Mouse (Mus musculus) C2C12 (cell line): ENCODE measurements around the gene Wfdc6b. TPM values are rescaled to one million over a fixed set of nuclear protein-coding genes. Genes with fewer than 3 reads are reported as not detected.

Source experiments
- H3K27me3 ChIP-seq: one replicate; pipeline ENCODE4 v1.6.1; 2011; ENCODE audit not compliant: control insufficient read depth, insufficient read depth, insufficient read length
- H3K36me3 ChIP-seq: one replicate; pipeline ENCODE4 v1.6.1; 2011; ENCODE audit not compliant: control insufficient read depth, insufficient read depth
- H3K4me3 ChIP-seq: one replicate; pipeline ENCODE4 v1.5.1; 2011; ENCODE audit warnings: mild to moderate bottlenecking, control low read depth; ENCODE audit not compliant: poor library complexity, insufficient read depth, severe bottlenecking
- H3K79me2 ChIP-seq: one replicate; pipeline ENCODE4 v1.6.1; 2011; ENCODE audit not compliant: control insufficient read depth, insufficient read depth
- H3K79me3 ChIP-seq: one replicate; pipeline ENCODE4 v1.6.1; 2011; ENCODE audit warnings: low read depth, control low read depth
- H3ac ChIP-seq: one replicate; pipeline ENCODE3; 2011; ENCODE audit warnings: low read depth; ENCODE audit not compliant: control insufficient read depth, insufficient read length
- CEBPB ChIP-seq: IDR thresholded peaks from one replicate; pipeline ENCODE4 v1.6.1; 2011; ENCODE audit warnings: low read depth, mild to moderate bottlenecking, control low read depth, moderate library complexity
- CTCF ChIP-seq: IDR thresholded peaks from one replicate; pipeline ENCODE4 v1.5.1; 2011; ENCODE audit not compliant: control insufficient read depth, insufficient read depth, insufficient read length
- FOSL1 ChIP-seq: IDR thresholded peaks from one replicate; pipeline ENCODE4 v1.8.0; 2011; ENCODE audit warnings: mild to moderate bottlenecking, low read length; ENCODE audit not compliant: poor library complexity, insufficient read depth, severe bottlenecking
- MAX ChIP-seq: IDR thresholded peaks from one replicate; pipeline ENCODE4 v1.6.1; 2011; ENCODE audit warnings: mild to moderate bottlenecking, control low read depth
- MYOD1 ChIP-seq: IDR thresholded peaks from one replicate; pipeline ENCODE4 v1.6.1; 2011; ENCODE audit warnings: low read depth; ENCODE audit not compliant: control insufficient read depth, insufficient read length
- MYOG ChIP-seq: IDR thresholded peaks from one replicate; pipeline ENCODE4 v1.6.1; 2011; ENCODE audit not compliant: control insufficient read depth, insufficient read length; ENCODE audit errors: extremely low read depth
- USF1 ChIP-seq: IDR thresholded peaks from one replicate; pipeline ENCODE4 v1.6.1; 2011; ENCODE audit warnings: low read depth, mild to moderate bottlenecking, control low read depth, moderate library complexity
- polyA plus RNA-seq: library from polyadenylated mRNA; unstranded; fragments of >200 nt; fragmentation: generic; extraction: Trizol; gene quantifications from one replicate; pipeline ENCODE4 v1.2.1, GENCODE M21; 2012; ENCODE audit warnings: missing spikeins

Gene Wfdc6b
- polyA plus RNA-seq, 1 experiment: not detected

DNA sequence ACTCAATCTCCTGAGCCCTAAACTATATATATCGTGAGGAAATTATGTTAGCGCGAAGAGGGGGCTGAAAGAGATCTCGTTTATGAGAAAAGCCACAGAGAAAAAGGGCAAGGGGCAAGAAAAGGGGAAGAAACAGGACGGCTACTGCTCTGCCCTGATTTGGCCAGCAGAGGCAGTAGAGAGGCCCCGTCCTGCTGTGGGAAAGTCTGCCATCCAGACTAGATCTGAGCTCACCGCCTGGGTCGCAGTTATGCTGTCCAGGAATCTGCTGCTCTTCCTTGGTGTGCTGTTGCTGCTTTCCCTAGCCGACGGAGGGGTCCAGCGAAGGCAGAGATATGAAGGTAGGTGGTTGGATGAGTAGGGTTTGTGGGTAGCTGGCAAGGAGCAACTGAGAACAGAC lies 42.5 kb downstream of the Wfdc6b start, which contains the start of gene Wfdc10:
Gene Wfdc10 (plus strand): TSS at position 189 of the 400 bp plus-strand sequence.
- Histone ChIP-seq H3ac (no peak within 1 kb of the TSS), H3K36me3 (no peaks in the 10 kb centered on the region), H3K4me3 (no peak within 1 kb of the TSS), H3K79me2 (no peaks in the 10 kb centered on the region), H3K27me3 (peaks cover 43% of the 10 kb centered on the region), H3K79me3 (no peaks in the 10 kb centered on the region)
- TF ChIP-seq FOSL1: no peak
- TF ChIP-seq MYOG: no peak
- TF ChIP-seq CTCF: no peak
- no peak for TF ChIP-seq USF1
- TF ChIP-seq MYOD1: no peak
- TF ChIP-seq CEBPB: no peak
- TF ChIP-seq MAX: no peak

DNA sequence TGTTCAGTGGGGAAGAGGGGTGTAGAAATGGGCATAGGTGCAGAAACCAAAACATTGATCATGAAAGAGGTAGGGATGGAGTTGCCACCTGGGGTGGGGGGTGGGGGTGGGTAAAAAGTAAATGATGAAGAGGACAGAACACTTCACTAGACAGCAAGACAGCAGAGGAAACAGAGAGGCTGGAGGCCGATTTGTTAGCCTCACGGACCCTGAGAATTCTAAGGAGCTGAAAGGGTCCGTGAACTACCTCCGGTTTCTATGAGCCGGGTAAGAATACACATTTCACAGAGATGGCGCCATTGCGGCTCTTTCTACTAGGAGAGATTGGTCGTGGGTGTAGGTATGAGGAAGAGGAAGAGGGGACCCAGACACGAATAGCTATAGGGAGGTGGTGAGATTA lies 43.2 kb downstream of the Wfdc6b start, which contains the start of gene Wfdc9:
Gene Wfdc9 (minus strand): TSS at position 101 of the 400 bp plus-strand sequence.
- no peak within 1 kb of the TSS for H3K4me3 ChIP-seq
- H3K36me3 ChIP-seq: no peaks in the 10 kb centered on the region
- TF ChIP-seq FOSL1 (no peak), MYOD1 (no peak), CTCF (no peak), CEBPB (no peak), MAX (no peak), USF1 (no peak), MYOG (no peak)
- H3K79me3 ChIP-seq: no peaks in the 10 kb centered on the region
- peaks cover 37% of the 10 kb centered on the region for H3K27me3 ChIP-seq
- no peak within 1 kb of the TSS for H3ac ChIP-seq
- no peaks in the 10 kb centered on the region for H3K79me2 ChIP-seq

DNA sequence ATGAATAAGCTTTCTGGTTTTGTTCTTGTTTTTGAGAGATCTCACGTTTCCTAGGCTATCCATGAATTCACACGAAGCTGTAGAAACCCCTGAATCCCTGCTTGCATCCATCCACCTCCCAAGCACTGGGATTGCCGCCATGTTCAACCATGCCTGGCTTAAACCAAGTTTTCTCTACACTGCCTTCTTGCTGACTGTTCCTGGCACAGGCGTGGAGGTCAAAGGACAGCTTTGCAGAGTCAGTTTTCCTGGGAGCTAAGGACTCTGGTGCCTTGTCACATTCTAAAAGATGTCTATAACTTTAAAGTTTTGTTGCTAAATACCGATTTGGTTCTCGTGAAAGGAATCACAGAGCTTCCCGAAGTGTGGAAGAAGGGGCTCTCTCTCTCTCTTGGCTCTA lies 51.5 kb downstream of the Wfdc6b start:
- Histone ChIP-seq H3K79me2 (no peaks in the 10 kb centered on the region), H3K4me3 (no peak overlapping the region), H3K36me3 (no peaks in the 10 kb centered on the region), H3ac (no peak overlapping the region), H3K27me3 (peaks cover 10% of the 10 kb centered on the region), H3K79me3 (no peaks in the 10 kb centered on the region)
- no peak for TF ChIP-seq USF1
- TF ChIP-seq MAX: no peak
- no peak for TF ChIP-seq CTCF
- TF ChIP-seq CEBPB: no peak
- TF ChIP-seq FOSL1: no peak
- no peak for TF ChIP-seq MYOG
- TF ChIP-seq MYOD1: no peak

Other genes starting within 250 kb of the Wfdc6b start
- 11.4 TPM for gene Slpi, start 224.4 kb upstream of the Wfdc6b start, polyA plus RNA-seq
- 0.01 TPM for gene Rbpjl, start 210.4 kb upstream of the Wfdc6b start, polyA plus RNA-seq
- 0.01 TPM for gene Matn4, start 208.4 kb upstream of the Wfdc6b start, polyA plus RNA-seq
- gene Sdc4, start 169.6 kb upstream of the Wfdc6b start, polyA plus RNA-seq: 124 TPM
- 49.6 TPM for gene Sys1, start 156.6 kb upstream of the Wfdc6b start, polyA plus RNA-seq
- 29.7 TPM for gene Gm20458, start 152.6 kb upstream of the Wfdc6b start, polyA plus RNA-seq
- gene Trp53tg5, start 139.8 kb upstream of the Wfdc6b start, polyA plus RNA-seq: not detected
- 21.2 TPM for gene Dbndd2, start 127.4 kb upstream of the Wfdc6b start, polyA plus RNA-seq
- 74.3 TPM for gene Pigt, start 116.0 kb upstream of the Wfdc6b start, polyA plus RNA-seq
- not detected for gene Wfdc2, start 51.1 kb upstream of the Wfdc6b start, polyA plus RNA-seq
- not detected for gene Spint3, start 40.1 kb upstream of the Wfdc6b start, polyA plus RNA-seq
- gene Wfdc6a, start 28.1 kb upstream of the Wfdc6b start, polyA plus RNA-seq: not detected
- gene Eppin, start 19.9 kb upstream of the Wfdc6b start, polyA plus RNA-seq: not detected
- gene Wfdc8, start 104 bp downstream of the Wfdc6b start, polyA plus RNA-seq: not detected
- not detected for gene Wfdc16, start 25.3 kb downstream of the Wfdc6b start, polyA plus RNA-seq
- gene Wfdc10, start 42.5 kb downstream of the Wfdc6b start, polyA plus RNA-seq: not detected
- gene Wfdc9, start 43.1 kb downstream of the Wfdc6b start, polyA plus RNA-seq: not detected
- gene Wfdc11, start 60.6 kb downstream of the Wfdc6b start, polyA plus RNA-seq: not detected
- not detected for gene Wfdc13, start 71.6 kb downstream of the Wfdc6b start, polyA plus RNA-seq
- not detected for gene Spint4, start 85.0 kb downstream of the Wfdc6b start, polyA plus RNA-seq
- not detected for gene Spint5, start 101.8 kb downstream of the Wfdc6b start, polyA plus RNA-seq
- gene Wfdc3, start 132.4 kb downstream of the Wfdc6b start, polyA plus RNA-seq: 0.13 TPM
- gene Dnttip1, start 132.5 kb downstream of the Wfdc6b start, polyA plus RNA-seq: 47.3 TPM
- 279 TPM for gene Ube2c, start 156.4 kb downstream of the Wfdc6b start, polyA plus RNA-seq
- 4.7 TPM for gene Tnnc2, start 166.4 kb downstream of the Wfdc6b start, polyA plus RNA-seq
- 19.5 TPM for gene Snx21, start 172.3 kb downstream of the Wfdc6b start, polyA plus RNA-seq
- gene Acot8, start 191.4 kb downstream of the Wfdc6b start, polyA plus RNA-seq: 20.5 TPM
- 2.9 TPM for gene Zswim3, start 191.6 kb downstream of the Wfdc6b start, polyA plus RNA-seq
- 10.0 TPM for gene Zswim1, start 209.2 kb downstream of the Wfdc6b start, polyA plus RNA-seq
- gene Spata25, start 215.0 kb downstream of the Wfdc6b start, polyA plus RNA-seq: not detected
- gene Ctsa, start 219.4 kb downstream of the Wfdc6b start, polyA plus RNA-seq: 160 TPM
- 11.3 TPM for gene Neurl2, start 219.9 kb downstream of the Wfdc6b start, polyA plus RNA-seq
- 13.3 TPM for gene Pltp, start 244.2 kb downstream of the Wfdc6b start, polyA plus RNA-seq